Mouse (Mus musculus): ENCODE measurements around the gene Fam219b. TPM values are rescaled to one million over a fixed set of nuclear protein-coding genes. Genes with fewer than 3 reads are reported as not detected.
A peak's percentile ranks its signal among the peaks of the same experiment; 100 is the strongest.

Gene Fam219b
- polyA plus RNA-seq, 1 experiment from 2014 or later, result 20.6 TPM

- no peak overlapping the region for H3K9ac ChIP-seq (replicated peaks)
- H3K4me3 ChIP-seq (replicated peaks), result no peak overlapping the region
- H3K4me1 ChIP-seq (replicated peaks), result peaks cover 43% of the 10 kb centered on the region
- no peaks in the 10 kb centered on the region for H3K9me3 ChIP-seq
- H3K36me3 ChIP-seq, result peaks cover 25% of the 10 kb centered on the region
- no peaks in the 10 kb centered on the region for H3K27me3 ChIP-seq
- H3K4me2 ChIP-seq, result no peak overlapping the region
- peak overlapping the region; percentile 87 for H3K27ac ChIP-seq
- WGBS, result 40% methylated on average over 10 of the region's 10 CpGs
- ATAC-seq (ENCODE audit: insufficient number of reproducible peaks, insufficient read depth, low FRiP score, low TSS enrichment, low read depth), result no peak
Observed at GRCm38 (mm10) chr9:57565741-57566221, 28.5 kb downstream of the Fam219b start.

DNA sequence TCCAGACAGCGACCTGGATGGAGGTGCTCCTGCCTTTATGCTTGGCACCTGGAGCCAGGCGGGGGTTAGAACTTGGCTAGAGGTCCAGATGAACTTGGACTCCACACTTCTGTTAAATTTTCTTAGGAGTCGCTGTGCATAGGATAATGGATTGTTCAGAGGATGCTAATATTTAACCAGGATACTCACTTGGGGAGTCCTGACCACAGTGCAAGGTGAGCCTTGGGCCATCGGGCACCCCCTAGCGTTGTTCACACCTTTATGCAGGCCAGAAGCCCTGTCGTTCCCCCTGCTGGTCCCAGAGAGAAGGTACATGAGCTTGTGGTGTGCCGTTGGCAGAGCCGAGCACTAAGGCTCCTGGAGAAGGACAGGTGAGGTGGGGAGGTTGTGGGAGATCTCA lies 29.5 kb downstream of the Fam219b start:
- Histone ChIP-seq H3K27me3 (no peaks in the 10 kb centered on the region), H3K9ac (replicated peaks) (no peak overlapping the region)
- WGBS, result 59% methylated on average over 8 of the region's 8 CpGs

GRCm38 (mm10) chr9:57568500-57568899 lies 31.2 kb downstream of the Fam219b start:
- Histone ChIP-seq H3K4me1 (replicated peaks) (peaks cover 23% of the 10 kb centered on the region), H3K27me3 (no peaks in the 10 kb centered on the region), H3K9me3 (no peaks in the 10 kb centered on the region), H3K4me2 (no peak overlapping the region), H3K36me3 (peaks cover 39% of the 10 kb centered on the region), H3K27ac (no peak overlapping the region), H3K9ac (replicated peaks) (no peak overlapping the region; the same call in 1 of the 2 replicates), H3K4me3 (replicated peaks) (no peak overlapping the region)
- ATAC-seq (ENCODE audit: insufficient number of reproducible peaks, insufficient read depth, low FRiP score, low TSS enrichment, low read depth), result no peak
- WGBS, result 95% methylated on average over 6 of the region's 6 CpGs

More for the DNA sequence above, 29.5 kb downstream of the Fam219b start:
- no peak overlapping the region for H3K4me3 ChIP-seq (replicated peaks)
- H3K4me2 ChIP-seq, result no peak overlapping the region
- peak overlapping the region; percentile 87 for H3K27ac ChIP-seq
- no peaks in the 10 kb centered on the region for H3K9me3 ChIP-seq
- H3K36me3 ChIP-seq, result peaks cover 32% of the 10 kb centered on the region
- peaks cover 36% of the 10 kb centered on the region for H3K4me1 ChIP-seq (replicated peaks)
- ATAC-seq (ENCODE audit: insufficient number of reproducible peaks, insufficient read depth, low FRiP score, low TSS enrichment, low read depth), result no peak

DNA sequence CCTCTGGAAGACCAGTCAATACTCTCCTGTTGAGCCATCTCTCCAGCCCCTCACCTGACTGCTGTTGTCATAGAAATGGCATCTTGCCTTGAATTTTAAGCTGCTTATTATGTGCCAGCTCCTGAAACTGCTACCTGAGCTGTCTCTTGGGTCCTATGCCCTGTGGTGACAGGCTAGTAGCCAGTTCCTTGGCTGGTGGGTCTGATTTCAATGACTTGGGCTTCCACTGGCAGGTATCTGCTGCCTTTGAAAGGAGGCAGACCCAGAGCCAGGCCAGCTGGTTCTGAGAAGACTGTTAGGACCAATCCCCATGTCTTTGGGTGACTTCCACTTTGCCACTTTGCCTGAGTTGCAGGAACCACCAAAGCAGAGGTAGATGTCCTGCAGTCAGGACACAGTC lies 37.1 kb downstream of the Fam219b start:
- Histone ChIP-seq H3K36me3 (peaks cover 55% of the 10 kb centered on the region), H3K4me3 (replicated peaks) (no peak overlapping the region), H3K4me1 (replicated peaks) (no peaks in the 10 kb centered on the region), H3K27me3 (no peaks in the 10 kb centered on the region), H3K9ac (replicated peaks) (no peak overlapping the region), H3K9me3 (no peaks in the 10 kb centered on the region), H3K4me2 (no peak overlapping the region), H3K27ac (no peak overlapping the region)
- no peak for ATAC-seq (ENCODE audit: insufficient number of reproducible peaks, insufficient read depth, low FRiP score, low TSS enrichment, low read depth)

GRCm38 (mm10) chr9:57575577-57575976 lies 38.2 kb downstream of the Fam219b start:
- H3K9ac ChIP-seq (replicated peaks), result no peak overlapping the region
- 88% methylated on average over 3 of the region's 3 CpGs for WGBS
- H3K4me1 ChIP-seq (replicated peaks), result no peaks in the 10 kb centered on the region
- H3K36me3 ChIP-seq, result peaks cover 61% of the 10 kb centered on the region
- H3K4me3 ChIP-seq (replicated peaks), result no peak overlapping the region
- H3K4me2 ChIP-seq, result no peak overlapping the region
- no peaks in the 10 kb centered on the region for H3K27me3 ChIP-seq
- no peak for ATAC-seq (ENCODE audit: insufficient number of reproducible peaks, insufficient read depth, low FRiP score, low TSS enrichment, low read depth)
- H3K27ac ChIP-seq, result no peak overlapping the region
- no peaks in the 10 kb centered on the region for H3K9me3 ChIP-seq

DNA sequence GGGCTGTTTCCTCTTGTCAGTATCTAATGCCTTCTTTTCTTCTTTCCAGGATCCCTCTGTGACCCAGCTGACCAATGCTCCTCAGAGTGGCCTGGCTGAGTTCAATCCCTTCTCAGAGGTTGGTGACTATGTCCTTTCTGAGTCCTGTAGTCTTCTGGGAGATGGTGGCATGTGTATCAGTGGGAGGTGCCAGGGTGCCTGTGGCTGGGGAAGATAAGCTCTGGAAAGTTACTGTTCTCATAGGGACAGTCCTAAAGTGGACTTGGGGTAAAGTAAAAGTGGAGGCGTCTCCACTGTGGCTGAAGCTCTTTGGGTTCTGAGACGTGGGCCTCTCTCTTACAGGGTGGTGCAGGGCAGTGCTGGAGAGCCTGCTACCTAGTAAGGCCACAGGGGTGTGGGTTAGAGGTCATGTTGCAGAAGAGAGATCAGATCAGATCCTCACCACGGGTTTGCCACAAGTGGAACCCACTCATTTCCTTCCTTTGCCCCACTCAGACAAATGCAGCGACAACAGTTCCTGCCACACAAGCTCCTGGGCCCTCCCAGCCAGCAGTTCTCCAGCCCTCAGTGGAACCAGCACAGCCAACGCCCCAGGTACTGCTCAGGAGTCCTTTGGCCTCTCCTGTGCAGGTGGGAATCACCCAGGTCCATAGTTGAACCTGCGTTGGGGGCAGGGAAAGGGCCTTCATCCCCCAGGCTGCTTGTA lies 40.0 kb downstream of the Fam219b start:
- H3K9ac ChIP-seq (replicated peaks), result no peak overlapping the region

GRCm38 (mm10) chr9:57584991-57585390 lies 47.7 kb downstream of the Fam219b start:
- H3K4me1 ChIP-seq (replicated peaks), result peaks cover 11% of the 10 kb centered on the region

More for the DNA sequence above, 40.0 kb downstream of the Fam219b start:
- WGBS, result 75% methylated on average over 6 of the region's 6 CpGs
- Histone ChIP-seq H3K36me3 (peaks cover 65% of the 10 kb centered on the region), H3K4me3 (replicated peaks) (no peak overlapping the region), H3K9me3 (no peaks in the 10 kb centered on the region), H3K27ac (no peak overlapping the region), H3K4me2 (no peak overlapping the region), H3K4me1 (replicated peaks) (no peaks in the 10 kb centered on the region), H3K27me3 (no peaks in the 10 kb centered on the region)
- ATAC-seq (ENCODE audit: insufficient number of reproducible peaks, insufficient read depth, low FRiP score, low TSS enrichment, low read depth), result no peak

GRCm38 (mm10) chr9:57589224-57590126 lies 52.1 kb downstream of the Fam219b start, which contains the start of gene Ulk3:
Ulk3 (plus strand) TSS chr9:57589452.
- under 1% methylated on average over 58 of the region's 58 CpGs for WGBS
- H3K27ac ChIP-seq, result peak within 1 kb of the TSS; percentile 87
- H3K4me1 ChIP-seq (replicated peaks), result peaks cover 19% of the 10 kb centered on the region
- peak within 1 kb of the TSS; percentile 78 for H3K9ac ChIP-seq (replicated peaks)
- no peaks in the 10 kb centered on the region; the same call in 1 of the 2 replicates for H3K27me3 ChIP-seq
- no peaks in the 10 kb centered on the region for H3K9me3 ChIP-seq
- peaks cover 53% of the 10 kb centered on the region for H3K36me3 ChIP-seq
- peak within 1 kb of the TSS; percentile 91 for H3K4me2 ChIP-seq
- peak within 1 kb of the TSS; percentile 76 for H3K4me3 ChIP-seq (replicated peaks)
- peak; percentile 83 for ATAC-seq (ENCODE audit: insufficient number of reproducible peaks, insufficient read depth, low FRiP score, low TSS enrichment, low read depth)

More at GRCm38 (mm10) chr9:57584991-57585390, 47.7 kb downstream of the Fam219b start:
- Histone ChIP-seq H3K27me3 (no peaks in the 10 kb centered on the region; the same call in 1 of the 2 replicates), H3K9ac (replicated peaks) (no peak overlapping the region), H3K9me3 (no peaks in the 10 kb centered on the region), H3K27ac (no peak overlapping the region), H3K4me2 (no peak overlapping the region), H3K36me3 (peaks cover 74% of the 10 kb centered on the region), H3K4me3 (replicated peaks) (no peak overlapping the region)
- ATAC-seq (ENCODE audit: insufficient number of reproducible peaks, insufficient read depth, low FRiP score, low TSS enrichment, low read depth), result no peak
- WGBS, result 89% methylated on average over 3 of the region's 3 CpGs

DNA sequence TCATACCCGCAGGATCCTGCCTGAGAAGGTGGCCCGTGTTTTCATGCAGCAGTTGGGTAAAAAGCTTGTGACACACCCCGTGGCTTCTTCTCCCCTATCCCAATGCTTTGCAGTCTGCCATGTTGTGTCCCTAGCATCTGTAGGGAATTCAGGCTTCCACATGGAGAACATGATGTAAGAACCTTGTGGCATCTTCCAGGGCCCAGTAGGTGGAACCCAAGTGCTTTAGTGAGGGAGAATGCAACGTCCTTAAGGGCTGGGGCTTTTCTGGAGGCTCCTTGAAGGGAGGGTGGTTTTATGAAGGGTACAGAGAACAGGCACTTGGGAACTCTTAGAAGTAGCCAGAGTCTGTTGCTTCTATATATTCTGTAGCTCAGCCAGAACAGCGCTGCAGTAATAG lies 53.4 kb downstream of the Fam219b start:
- Histone ChIP-seq H3K4me1 (replicated peaks) (peaks cover 19% of the 10 kb centered on the region), H3K27ac (no peak overlapping the region), H3K4me3 (replicated peaks) (peak overlapping the region; percentile 76), H3K9ac (replicated peaks) (no peak overlapping the region), H3K4me2 (peak overlapping the region; percentile 91), H3K36me3 (peaks cover 54% of the 10 kb centered on the region), H3K27me3 (no peaks in the 10 kb centered on the region; the same call in 1 of the 2 replicates), H3K9me3 (no peaks in the 10 kb centered on the region)
- WGBS, result 35% methylated on average over 5 of the region's 5 CpGs
- ATAC-seq (ENCODE audit: insufficient number of reproducible peaks, insufficient read depth, low FRiP score, low TSS enrichment, low read depth), result no peak

Measured in limb, embryonic 12.5 days (tissue).